Mouse (Mus musculus) CH12.LX (cell line): ENCODE data around the gene Gars. TPM values are rescaled to one million over a fixed set of nuclear protein-coding genes. Genes with fewer than 3 reads are reported as not detected.

Source experiments
- DNase-seq: peaks from one replicate; pipeline ENCODE4 v3.0.0-alpha.2; 2013; ENCODE audit errors: extremely low read depth
- H3K27ac ChIP-seq: 2 replicates; pipeline ENCODE4 v1.5.1; 2012; ENCODE audit warnings: low read depth, mild to moderate bottlenecking, control low read depth, moderate library complexity; ENCODE audit not compliant: insufficient read depth
- H3K27me3 ChIP-seq: replicated peaks from 2 replicates; pipeline ENCODE3; 2012; ENCODE audit warnings: inconsistent platforms
- H3K36me3 ChIP-seq, 2 experiments: replicated peaks in 1 of 2; 2 replicates each; pipeline versions ENCODE3 to v1.6.1; 2012; ENCODE audit warnings: inconsistent platforms in 1 of 2, low read length in 1 of 2, mild to moderate bottlenecking in 1 of 2, mixed read lengths in 1 of 2, moderate library complexity in 1 of 2; ENCODE audit not compliant: control insufficient read depth in 1 of 2, insufficient read depth in 1 of 2
- H3K4me1 ChIP-seq, 2 experiments: 2 replicates each; pipeline ENCODE4 v1.6.1; 2012; ENCODE audit warnings: inconsistent platforms in 1 of 2, moderate library complexity in 1 of 2; ENCODE audit not compliant: insufficient read depth in 2 of 2, control insufficient read depth in 1 of 2
- H3K4me2 ChIP-seq: 2 replicates; pipeline ENCODE4 v1.6.1; 2012; ENCODE audit warnings: low read depth, mild to moderate bottlenecking, control low read depth; ENCODE audit not compliant: poor library complexity, insufficient read depth, severe bottlenecking
- H3K4me3 ChIP-seq, 3 experiments: fragments of 150-350 bp in 1 of 3; sonication (generic) in 1 of 3; replicated peaks in 1 of 3; 2 replicates each; pipeline versions ENCODE3 to v1.5.1; 2011 to 2012; ENCODE audit warnings: low read depth in 2 of 3, low read length in 2 of 3, mild to moderate bottlenecking in 2 of 3, moderate library complexity in 2 of 3, control low read depth in 1 of 3, improper control_type of control experiment in 1 of 3, inconsistent platforms in 1 of 3, mixed read lengths in 1 of 3; ENCODE audit not compliant: poor library complexity in 1 of 3
- H3K79me2 ChIP-seq: replicated peaks from 2 replicates; pipeline ENCODE4 v1.6.1; 2012; ENCODE audit warnings: mild to moderate bottlenecking, moderate library complexity; ENCODE audit not compliant: control insufficient read depth, poor library complexity, insufficient read depth, severe bottlenecking; ENCODE audit errors: extremely low read depth
- H3K9ac ChIP-seq: 2 replicates; pipeline ENCODE4 v1.6.1; 2012; ENCODE audit warnings: low read depth, mild to moderate bottlenecking, control low read depth, moderate library complexity; ENCODE audit not compliant: insufficient read depth
- H3K9me3 ChIP-seq: replicated peaks from 2 replicates; pipeline ENCODE3; 2012; ENCODE audit warnings: low read length, inconsistent platforms, mixed read lengths
- BHLHE40 ChIP-seq: IDR thresholded peaks from 2 replicates; pipeline ENCODE4 v1.6.1; 2011; ENCODE audit warnings: mild to moderate bottlenecking, low read depth, low read length, improper control_type of control experiment
- CHD1 ChIP-seq: IDR thresholded peaks from 2 replicates; pipeline ENCODE4 v1.6.1; 2012; ENCODE audit warnings: low read depth, low read length, improper control_type of control experiment, inconsistent platforms
- CHD2 ChIP-seq: IDR thresholded peaks from 2 replicates; pipeline ENCODE4 v1.6.1; 2011; ENCODE audit warnings: low read length, improper control_type of control experiment
- CTCF ChIP-seq, 2 experiments: IDR thresholded peaks in 1 of 2; conservative IDR thresholded peaks in 1 of 2; 2 replicates each; pipeline ENCODE4 v1.5.1; 2011 to 2012; ENCODE audit warnings: low read depth in 2 of 2, low read length in 2 of 2, improper control_type of control experiment in 1 of 2, inconsistent platforms in 1 of 2, mild to moderate bottlenecking in 1 of 2, moderate library complexity in 1 of 2
- E2F4 ChIP-seq: IDR thresholded peaks from 2 replicates; pipeline ENCODE4 v1.6.1; 2011; ENCODE audit warnings: low read depth, low read length, improper control_type of control experiment; ENCODE audit not compliant: insufficient replicate concordance
- EP300 ChIP-seq: IDR thresholded peaks from 2 replicates; pipeline ENCODE4 v1.6.1; 2011; ENCODE audit warnings: low read length, improper control_type of control experiment
- IRF4 ChIP-seq: IDR thresholded peaks from 2 replicates; pipeline ENCODE4 v1.6.1; 2014; ENCODE audit warnings: low read depth, mild to moderate bottlenecking, inconsistent platforms, low read length, improper control_type of control experiment
- JUND ChIP-seq: conservative IDR thresholded peaks from 2 replicates; pipeline ENCODE4 v1.6.1; 2011; ENCODE audit warnings: low read depth, low read length, improper control_type of control experiment
- MAX ChIP-seq: IDR thresholded peaks from 2 replicates; pipeline ENCODE4 v1.6.1; 2011; ENCODE audit warnings: low read length, improper control_type of control experiment
- MEF2A ChIP-seq: IDR thresholded peaks from 2 replicates; pipeline ENCODE4 v1.6.1; 2014; ENCODE audit warnings: low read depth, mild to moderate bottlenecking, inconsistent platforms, low read length, improper control_type of control experiment, borderline replicate concordance
- MXI1 ChIP-seq: IDR thresholded peaks from 2 replicates; pipeline ENCODE4 v1.6.1; 2011; ENCODE audit warnings: mild to moderate bottlenecking, low read depth, low read length, improper control_type of control experiment
- NELFE ChIP-seq: IDR thresholded peaks from 2 replicates; pipeline ENCODE4 v1.6.1; 2011; ENCODE audit warnings: low read depth, low read length, improper control_type of control experiment
- NRF1 ChIP-seq: IDR thresholded peaks from 2 replicates; pipeline ENCODE4 v1.6.1; 2014; ENCODE audit warnings: low read depth, mild to moderate bottlenecking, inconsistent platforms, low read length, improper control_type of control experiment, moderate library complexity
- POLR2A ChIP-seq: IDR thresholded peaks from 2 replicates; pipeline ENCODE4 v1.6.1; 2011; ENCODE audit warnings: low read depth, mild to moderate bottlenecking, improper control_type of control experiment, low read length
- RAD21 ChIP-seq: IDR thresholded peaks from 2 replicates; pipeline ENCODE4 v1.6.1; 2011; ENCODE audit warnings: low read depth, mild to moderate bottlenecking, low read length, improper control_type of control experiment, moderate library complexity
- SIN3A ChIP-seq: IDR thresholded peaks from 2 replicates; pipeline ENCODE4 v1.6.1; 2012; ENCODE audit warnings: low read length, improper control_type of control experiment, inconsistent platforms
- SMC3 ChIP-seq: IDR thresholded peaks from 2 replicates; pipeline ENCODE4 v1.6.1; 2011; ENCODE audit warnings: low read depth, low read length, improper control_type of control experiment
- TCF12 ChIP-seq: IDR thresholded peaks from 2 replicates; pipeline ENCODE4 v1.6.1; 2014; ENCODE audit warnings: low read depth, mild to moderate bottlenecking, inconsistent platforms, low read length, improper control_type of control experiment
- UBTF ChIP-seq: IDR thresholded peaks from 2 replicates; pipeline ENCODE4 v1.6.1; 2012; ENCODE audit warnings: low read depth, mild to moderate bottlenecking, inconsistent platforms, low read length, improper control_type of control experiment, moderate library complexity
- USF1 ChIP-seq: IDR thresholded peaks from 2 replicates; pipeline ENCODE4 v1.6.1; 2014; ENCODE audit warnings: low read depth, mild to moderate bottlenecking, inconsistent platforms, low read length, improper control_type of control experiment
- ZC3H11A ChIP-seq: IDR thresholded peaks from 2 replicates; pipeline ENCODE4 v1.6.1; 2012; ENCODE audit warnings: low read depth, mild to moderate bottlenecking, inconsistent platforms, low read length, improper control_type of control experiment
- ZNF384 ChIP-seq: IDR thresholded peaks from 2 replicates; pipeline ENCODE4 v1.6.1; 2012; ENCODE audit warnings: low read depth, low read length, improper control_type of control experiment, inconsistent platforms
- dilution Hi-C: fragments of 300-500 bp; cut with MboI; formaldehyde crosslinking; loops from 2 replicates; pipeline ENCODE4 v1.14.3; 2020; ENCODE audit warnings: low sequenced_read_pairs; ENCODE audit not compliant: extremely low pct_unique_long_range_greater_than_20kb, extremely low pct_ligation_motif_present
- in situ Hi-C: fragments of 300-500 bp; cut with MboI; formaldehyde crosslinking; loops from 3 replicates; pipeline ENCODE4 v1.14.3; 2019; ENCODE audit warnings: low sequenced_read_pairs, low pct_ligation_motif_present, low pct_unique_long_range_greater_than_20kb, mixed read lengths
- polyA plus RNA-seq: library from polyadenylated mRNA; unstranded; fragments of >175 nt; gene quantifications from 2 replicates; pipeline ENCODE4 v1.2.1, GENCODE M21; 2012; ENCODE audit warnings: low read depth; ENCODE audit not compliant: insufficient read length
- total RNA-seq, 2 experiments: library from RNA; depleted of rRNA; stranded (reverse); fragments of 300-350 nt in 1 of 2; fragments of >200 nt in 1 of 2; gene quantifications; 2 replicates each; pipeline ENCODE4 v1.2.3; 2012 to 2014

Gars gene
- total and polyA plus RNA-seq, 3 experiments: 329 to 457 (median 341) TPM

DNA sequence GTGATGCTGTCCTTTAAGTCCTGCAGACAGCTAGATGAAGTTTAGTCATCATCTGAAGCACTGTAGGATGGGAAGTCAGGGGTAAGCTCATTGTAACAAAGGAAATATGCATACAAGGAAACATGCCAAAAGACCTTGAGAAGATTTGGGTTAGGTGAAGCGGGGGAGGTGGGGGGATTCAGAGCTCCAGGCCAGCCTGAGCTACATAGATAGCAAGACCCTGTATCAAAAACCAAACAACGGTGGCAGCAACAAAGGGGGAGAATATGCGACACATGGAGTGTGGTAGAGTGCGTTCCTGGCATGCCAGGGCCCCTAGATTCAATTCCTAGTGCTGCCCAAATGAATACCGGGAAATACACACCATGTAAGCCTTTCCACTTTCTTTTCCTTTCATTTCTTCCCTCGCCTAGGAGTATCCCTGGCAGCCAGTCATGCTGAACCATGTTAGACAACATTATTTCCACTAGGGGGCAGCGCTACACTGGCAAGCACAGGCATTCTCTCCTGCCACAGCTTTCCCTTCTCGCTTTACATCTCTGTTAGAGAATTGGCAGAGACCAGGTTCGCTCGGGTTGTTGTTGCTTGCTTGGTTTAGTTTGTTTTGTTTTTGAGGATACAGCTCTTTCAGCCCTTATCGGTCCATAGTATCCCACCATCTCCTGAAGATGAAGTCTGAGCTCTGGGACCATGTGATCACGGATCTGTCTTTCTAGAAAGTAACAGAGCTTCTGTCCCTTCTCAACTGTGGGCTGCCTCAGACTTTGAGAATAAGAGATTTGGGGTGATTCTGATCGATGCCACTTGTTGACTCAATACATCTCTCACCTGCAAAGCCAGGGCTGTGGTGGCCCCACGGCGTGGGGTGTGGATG is 20.9 kb upstream of the Gars start:
- Histone ChIP-seq H3K27ac (no peak overlapping the region), H3K36me3 (no peaks in the 10 kb centered on the region), H3K79me2 (no peaks in the 10 kb centered on the region), H3K4me2 (peak overlapping the region; percentile 18), H3K9me3 (peaks cover 4% of the 10 kb centered on the region), H3K27me3 (no peaks in the 10 kb centered on the region), H3K4me3 (no peak overlapping the region), H3K9ac (no peak overlapping the region), H3K4me1 (peaks cover 0 to 22% of the 10 kb centered on the region in 2 experiments; a peak in 3 of 4 replicates)
- in situ Hi-C loops (loop anchor here (5.0 to 25.0 kb wide), 3 partner anchors 102 to 430 kb away; partner anchors contain the start of genes Fkbp14 and Plekha8), dilution Hi-C loops (no loop called here)
- peak; percentile 73 for DNase-seq
- TF ChIP-seq JUND: no peak
- no peak for TF ChIP-seq EP300
- TF ChIP-seq MEF2A: 0 out of 2 replicates have a peak, but pooled peaks have one; percentile 17
- TF ChIP-seq BHLHE40: no peak
- no peak for TF ChIP-seq UBTF
- no peak for TF ChIP-seq TCF12
- TF ChIP-seq CTCF (conservative IDR thresholded peaks at IDR 0.05 in 1 of 2, IDR thresholded peaks at IDR 0.05 in 1 of 2; ENCODE audit: low read depth in 2 of 2, low read length in 2 of 2): peak; percentile 57 to 92
- TF ChIP-seq USF1: no peak
- TF ChIP-seq MXI1: no peak
- TF ChIP-seq E2F4: no peak
- TF ChIP-seq NRF1: no peak
- 0 out of 2 replicates have a peak, but pooled peaks have one; percentile 28 for TF ChIP-seq MAX
- TF ChIP-seq CHD1: no peak
- TF ChIP-seq POLR2A: no peak
- peak; percentile 93 for TF ChIP-seq RAD21
- TF ChIP-seq CHD2: no peak
- TF ChIP-seq ZC3H11A: peak; percentile 66
- no peak for TF ChIP-seq ZNF384
- TF ChIP-seq NELFE: no peak
- TF ChIP-seq SMC3: peak; percentile 91
- TF ChIP-seq IRF4: no peak
- no peak for TF ChIP-seq SIN3A
